In genomic region chr10:93559786-93560185, GRCm38 (mm10) we compare ENCODE assay signal across 18 mouse cellular contexts. TPM values are rescaled to one million over a fixed set of nuclear protein-coding genes. Genes with fewer than 3 reads are reported as not detected.
A peak's percentile ranks its signal among the peaks of the same experiment; 100 is the strongest.
DNase-seq lines count a peak whose midpoint lies in the region; ATAC-seq and TF ChIP-seq lines count a peak whose summit lies in the region.
"Had no signal": no experiment of that assay in that cellular context is flagged by ENCODE, and none has a peak within 500 bp of the region (broad histone marks: within the 10 kb centered on the region; RNA-seq: fewer than 3 reads in every experiment).

No protein-coding gene starts in this region.

- 42% methylated on average over 9 of the region's 9 CpGs for WGBS in lung, embryonic 14.5 days
- 56% methylated on average over 9 of the region's 9 CpGs for WGBS in stomach, postnatal 0 days
- 60% methylated on average over 9 of the region's 9 CpGs for WGBS in forebrain, embryonic 16.5 days

- no peaks in the 10 kb centered on the region for H3K9me3 ChIP-seq in lung, embryonic 14.5 days (ENCODE audit: low read depth, low read length)
- no peaks in the 10 kb centered on the region for H3K9me3 ChIP-seq in stomach, postnatal 0 days (ENCODE audit: control insufficient read depth, low read length)
- H3K9me3 ChIP-seq in forebrain, embryonic 16.5 days (ENCODE audit: control insufficient read depth, low read length): no peaks in the 10 kb centered on the region
- H3K9me3 ChIP-seq: embryonic facial prominence, embryonic 12.5 days; forebrain, embryonic 12.5 days had no signal

- H3K27ac ChIP-seq in lung, embryonic 14.5 days (ENCODE audit: low read depth): no peak overlapping the region
- no peak overlapping the region for H3K27ac ChIP-seq in stomach, postnatal 0 days (replicated peaks)
- no peak overlapping the region for H3K27ac ChIP-seq in forebrain, embryonic 16.5 days (ENCODE audit: low read length)
- H3K27ac ChIP-seq: embryonic facial prominence, embryonic 12.5 days; forebrain, embryonic 12.5 days; macrophage had no signal

- H3K27me3 ChIP-seq in lung, embryonic 14.5 days (ENCODE audit: insufficient read depth, low read length): no peaks in the 10 kb centered on the region
- no peaks in the 10 kb centered on the region for H3K27me3 ChIP-seq in stomach, postnatal 0 days (ENCODE audit: control insufficient read depth, insufficient read depth, low read length)
- no peaks in the 10 kb centered on the region for H3K27me3 ChIP-seq in forebrain, embryonic 16.5 days (replicated peaks; ENCODE audit: control insufficient read depth, insufficient read depth, low read length)
- H3K27me3 ChIP-seq: embryonic facial prominence, embryonic 12.5 days; forebrain, embryonic 12.5 days had no signal

- H3K36me3 ChIP-seq in lung, embryonic 14.5 days (ENCODE audit: insufficient read depth): no peaks in the 10 kb centered on the region
- H3K36me3 ChIP-seq in stomach, postnatal 0 days (ENCODE audit: control insufficient read depth, insufficient read depth, low read length): no peaks in the 10 kb centered on the region
- H3K36me3 ChIP-seq in forebrain, embryonic 16.5 days (ENCODE audit: control insufficient read depth, insufficient read depth): no peaks in the 10 kb centered on the region
- H3K36me3 ChIP-seq: embryonic facial prominence, embryonic 12.5 days; forebrain, embryonic 12.5 days had no signal

- no peaks in the 10 kb centered on the region for H3K4me1 ChIP-seq in lung, embryonic 14.5 days (ENCODE audit: insufficient read depth)
- no peaks in the 10 kb centered on the region for H3K4me1 ChIP-seq in stomach, postnatal 0 days (replicated peaks; ENCODE audit: control insufficient read depth, insufficient read depth)
- H3K4me1 ChIP-seq in forebrain, embryonic 16.5 days (replicated peaks; ENCODE audit: control insufficient read depth, insufficient read depth, low read length): no peaks in the 10 kb centered on the region
- H3K4me1 ChIP-seq: embryonic facial prominence, embryonic 12.5 days; forebrain, embryonic 12.5 days had no signal

- H3K9ac ChIP-seq in lung, embryonic 14.5 days: no peak overlapping the region
- H3K9ac ChIP-seq in stomach, postnatal 0 days (ENCODE audit: low read length): no peak overlapping the region
- no peak overlapping the region for H3K9ac ChIP-seq in forebrain, embryonic 16.5 days (replicated peaks; ENCODE audit: low read depth, low read length)
- H3K9ac ChIP-seq: embryonic facial prominence, embryonic 12.5 days; forebrain, embryonic 12.5 days had no signal

- no peak for TF ChIP-seq EP300 in stomach, postnatal 0 days (optimal IDR thresholded peaks at IDR 0.05)

- TF ChIP-seq CTCF in lung, embryonic 14.5 days (IDR thresholded peaks at IDR 0.05; ENCODE audit: low read depth): no peak
- TF ChIP-seq CTCF in stomach, postnatal 0 days (IDR thresholded peaks at IDR 0.05; ENCODE audit: low read depth): no peak

- H3K4me3 ChIP-seq in lung, embryonic 14.5 days (ENCODE audit: low read depth, low read length): no peak overlapping the region
- H3K4me3 ChIP-seq in stomach, postnatal 0 days (ENCODE audit: low read depth, low read length): no peak overlapping the region
- no peak overlapping the region for H3K4me3 ChIP-seq in forebrain, embryonic 16.5 days (replicated peaks; ENCODE audit: low read length)
- H3K4me3 ChIP-seq: embryonic facial prominence, embryonic 12.5 days; forebrain, embryonic 12.5 days had no signal

- H3K4me2 ChIP-seq in lung, embryonic 14.5 days: no peak overlapping the region
- H3K4me2 ChIP-seq in stomach, postnatal 0 days (replicated peaks; ENCODE audit: low read depth): no peak overlapping the region
- H3K4me2 ChIP-seq in forebrain, embryonic 16.5 days (ENCODE audit: low read length): no peak overlapping the region
- H3K4me2 ChIP-seq: embryonic facial prominence, embryonic 12.5 days; forebrain, embryonic 12.5 days had no signal

- peak; percentile 17; the same call in 1 of the 2 replicates for ATAC-seq in lung, embryonic 14.5 days (ENCODE audit: insufficient read depth)
- ATAC-seq in stomach, postnatal 0 days (ENCODE audit: low FRiP score, low TSS enrichment): peak; percentile 38; the same call in 1 of the 2 replicates
- ATAC-seq in forebrain, embryonic 16.5 days: no peak

- peak; percentile 81 for DNase-seq in heart, adult 11 months
- no peak for DNase-seq in heart, adult 8-10 months (ENCODE audit: low spot score)
- no peak for DNase-seq in lung, embryonic 14.5 days
- no peak for DNase-seq in lung, postnatal 14 days
- peak; percentile 13 to 25 for DNase-seq in adrenal gland, postnatal 4 days (ENCODE audit: low spot score in 2 of 2)
- no peak for DNase-seq in stomach, postnatal 0 days (ENCODE audit: low spot score)
- no peak for DNase-seq in neural tube, embryonic 10.5 days (ENCODE audit: extremely low spot score, low spot score)
- DNase-seq: B cell, adult 2 months; cerebellum, adult 9-10 months; right cerebral cortex, postnatal 14 days had no signal

RNA-seq across cellular contexts. Expression of gene Ccdc38, which starts 19.4 kb away (rescaled TPM):
- total RNA-seq in heart, adult 8-10 months (2022): not detected
- polyA plus RNA-seq in lung, embryonic 14.5 days (2014; fragmentation: Nextera tagmentation; extraction: Ambion mirVana): 0.35 and 0.76 TPM in 2 replicates
- not detected for total RNA-seq in adrenal gland, postnatal 4 days (2021)
- 0.16 and 0.45 TPM in 2 replicates for polyA plus RNA-seq in stomach, postnatal 0 days (2015; fragmentation: Nextera tagmentation; extraction: Ambion mirVana)
- polyA plus RNA-seq in forebrain, embryonic 16.5 days (2015; fragmentation: Nextera tagmentation; extraction: Ambion mirVana): 0.43 and 0.44 TPM in 2 replicates
- total RNA-seq: gastrocnemius, adult 8-10 months; heart, postnatal 25 days; left cerebral cortex, postnatal 36 days; neutrophil, adult 5-6 weeks had no signal
- polyA plus RNA-seq: macrophage had no signal

RNA-seq across cellular contexts. Expression of gene Amdhd1, which starts 20.0 kb away (rescaled TPM):
- total RNA-seq in heart, adult 8-10 months (2022): not detected
- polyA plus RNA-seq in lung, embryonic 14.5 days (2014; fragmentation: Nextera tagmentation; extraction: Ambion mirVana): 0.32 and 0.41 TPM in 2 replicates
- 1 to 10 TPM in 1 of 2 experiments, under 1 TPM in 1; 0.36 to 4.0 TPM for total RNA-seq in adrenal gland, postnatal 4 days (2021)
- 0.28 and 0.45 TPM in 2 replicates for polyA plus RNA-seq in stomach, postnatal 0 days (2015; fragmentation: Nextera tagmentation; extraction: Ambion mirVana)
- polyA plus RNA-seq in forebrain, embryonic 16.5 days (2015; fragmentation: Nextera tagmentation; extraction: Ambion mirVana): 0.10 and 0.16 TPM in 2 replicates
- total RNA-seq: gastrocnemius, adult 8-10 months; heart, postnatal 25 days; neutrophil, adult 5-6 weeks had no signal

RNA-seq across cellular contexts. Expression of gene Snrpf, which starts 29.7 kb away (rescaled TPM):
- total RNA-seq in heart, adult 8-10 months (2022): 10 to 100 TPM in 2 of 4 experiments, 1 to 10 TPM in 2; 7.5 to 12.3 (median 10.9) TPM
- polyA plus RNA-seq in lung, embryonic 14.5 days (2014; fragmentation: Nextera tagmentation; extraction: Ambion mirVana): 148 and 155 TPM in 2 replicates
- 10 to 100 TPM; 22.7 to 23.7 TPM for total RNA-seq in adrenal gland, postnatal 4 days (2021)
- polyA plus RNA-seq in stomach, postnatal 0 days (2015; fragmentation: Nextera tagmentation; extraction: Ambion mirVana): 67.4 and 74.5 TPM in 2 replicates
- 75.7 and 77.8 TPM in 2 replicates for polyA plus RNA-seq in forebrain, embryonic 16.5 days (2015; fragmentation: Nextera tagmentation; extraction: Ambion mirVana)

Comparison
In these comparisons a context has a peak if more than half of its experiments do, and no peak if none do; other contexts are left out.
1. DNase-seq: peak in heart, adult 11 months (single experiment) and adrenal gland, postnatal 4 days (2 of 2); none in heart, adult 8-10 months (single experiment), lung, embryonic 14.5 days (single experiment), lung, postnatal 14 days (single experiment), stomach, postnatal 0 days (single experiment) and neural tube, embryonic 10.5 days (single experiment).